Mouse (Mus musculus): ENCODE measurements at regions not wholly inside any gene's neighbourhood (a gene's known extent, or its start where the extent isn't known, plus 50 kb on each side); places are given as distances from the start of the nearest gene placed in this dataset.
A peak's percentile ranks its signal among the peaks of the same experiment; 100 is the strongest.

- 12% methylated on average over 3 of the region's 3 CpGs for WGBS
- no peaks in the 10 kb centered on the region for H3K36me3 ChIP-seq
- DNase-seq (ENCODE audit: low spot score), result peak; percentile 6
- no peaks in the 10 kb centered on the region for H3K27me3 ChIP-seq (ENCODE audit: insufficient read depth, poor library complexity, severe bottlenecking)
- H3K9me3 ChIP-seq, result no peaks in the 10 kb centered on the region
- no peak overlapping the region for H3K4me3 ChIP-seq
- no peak overlapping the region for H3K27ac ChIP-seq
- peaks cover 5% of the 10 kb centered on the region; the same call in 1 of the 2 replicates for H3K4me1 ChIP-seq (replicated peaks)
Measured at GRCm38 (mm10) chr1:45575131-45575530, 72.0 kb upstream of the Col5a2 start.

- DNase-seq (ENCODE audit: low spot score), result no peak
- whole genome bisulfite sequencing, result 82% methylated on average over 1 of the region's 1 CpGs
- H3K4me1 ChIP-seq (replicated peaks), result no peaks in the 10 kb centered on the region
- no peaks in the 10 kb centered on the region for H3K27me3 ChIP-seq (ENCODE audit: insufficient read depth, poor library complexity, severe bottlenecking)
- no peaks in the 10 kb centered on the region for H3K36me3 ChIP-seq
- no peak overlapping the region for H3K4me3 ChIP-seq
- no peaks in the 10 kb centered on the region for H3K9me3 ChIP-seq
- no peak overlapping the region for H3K27ac ChIP-seq
Measured at GRCm38 (mm10) chr1:45580466-45580865, 77.4 kb upstream of the Col5a2 start.

- no peak overlapping the region for H3K4me3 ChIP-seq
- no peak overlapping the region for H3K27ac ChIP-seq
- no peaks in the 10 kb centered on the region for H3K36me3 ChIP-seq
- H3K4me1 ChIP-seq (replicated peaks), result no peaks in the 10 kb centered on the region
- no peak for DNase-seq (ENCODE audit: low spot score)
- no peaks in the 10 kb centered on the region for H3K27me3 ChIP-seq (ENCODE audit: insufficient read depth, poor library complexity, severe bottlenecking)
- no peaks in the 10 kb centered on the region for H3K9me3 ChIP-seq
- 83% methylated on average over 9 of the region's 9 CpGs for WGBS
Measured at GRCm38 (mm10) chr1:45587351-45588025, 84.4 kb upstream of the Col5a2 start.

GRCm38 (mm10) chr1:45597316-45597715 lies 94.2 kb upstream of the Col5a2 start:
- Histone ChIP-seq H3K27ac (no peak overlapping the region), H3K4me3 (no peak overlapping the region), H3K9me3 (no peaks in the 10 kb centered on the region), H3K4me1 (replicated peaks) (no peaks in the 10 kb centered on the region), H3K27me3 (ENCODE audit: insufficient read depth, poor library complexity, severe bottlenecking) (no peaks in the 10 kb centered on the region), H3K36me3 (no peaks in the 10 kb centered on the region)
- WGBS, result 63% methylated on average over 2 of the region's 2 CpGs
- no peak for DNase-seq (ENCODE audit: low spot score)

GRCm38 (mm10) chr1:45599421-45599820 lies 96.3 kb upstream of the Col5a2 start:
- H3K4me3 ChIP-seq, result no peak overlapping the region
- DNase-seq (ENCODE audit: low spot score), result no peak
- 78% methylated on average over 1 of the region's 1 CpGs for WGBS
- H3K9me3 ChIP-seq, result no peaks in the 10 kb centered on the region
- no peak overlapping the region for H3K27ac ChIP-seq
- no peaks in the 10 kb centered on the region for H3K36me3 ChIP-seq
- no peaks in the 10 kb centered on the region for H3K27me3 ChIP-seq (ENCODE audit: insufficient read depth, poor library complexity, severe bottlenecking)
- no peaks in the 10 kb centered on the region for H3K4me1 ChIP-seq (replicated peaks)

GRCm38 (mm10) chr1:45600011-45600410 lies 96.9 kb upstream of the Col5a2 start:
- Histone ChIP-seq H3K9me3 (no peaks in the 10 kb centered on the region), H3K4me3 (no peak overlapping the region), H3K36me3 (no peaks in the 10 kb centered on the region), H3K4me1 (replicated peaks) (no peaks in the 10 kb centered on the region), H3K27ac (no peak overlapping the region), H3K27me3 (ENCODE audit: insufficient read depth, poor library complexity, severe bottlenecking) (no peaks in the 10 kb centered on the region)
- DNase-seq (ENCODE audit: low spot score), result no peak
- 88% methylated on average over 3 of the region's 3 CpGs for WGBS

- H3K27ac ChIP-seq, result no peak overlapping the region
- H3K4me1 ChIP-seq (replicated peaks), result no peaks in the 10 kb centered on the region
- no peaks in the 10 kb centered on the region for H3K9me3 ChIP-seq
- DNase-seq (ENCODE audit: low spot score), result no peak
- no peaks in the 10 kb centered on the region for H3K36me3 ChIP-seq
- H3K4me3 ChIP-seq, result no peak overlapping the region
- WGBS, result 77% methylated on average over 1 of the region's 1 CpGs
- no peaks in the 10 kb centered on the region for H3K27me3 ChIP-seq (ENCODE audit: insufficient read depth, poor library complexity, severe bottlenecking)
Measured at GRCm38 (mm10) chr1:45605571-45605970, 102.5 kb upstream of the Col5a2 start.

- H3K27ac ChIP-seq, result no peak overlapping the region
- H3K9me3 ChIP-seq, result no peaks in the 10 kb centered on the region
- DNase-seq (ENCODE audit: low spot score), result no peak
- H3K27me3 ChIP-seq (ENCODE audit: insufficient read depth, poor library complexity, severe bottlenecking), result no peaks in the 10 kb centered on the region
- H3K4me3 ChIP-seq, result no peak overlapping the region
- no peaks in the 10 kb centered on the region for H3K36me3 ChIP-seq
- H3K4me1 ChIP-seq (replicated peaks), result no peaks in the 10 kb centered on the region
Measured at GRCm38 (mm10) chr1:45608316-45608715, 105.2 kb upstream of the Col5a2 start.

- Histone ChIP-seq H3K27me3 (ENCODE audit: insufficient read depth, poor library complexity, severe bottlenecking) (no peaks in the 10 kb centered on the region), H3K36me3 (no peaks in the 10 kb centered on the region), H3K4me1 (replicated peaks) (no peaks in the 10 kb centered on the region), H3K4me3 (no peak overlapping the region), H3K9me3 (no peaks in the 10 kb centered on the region), H3K27ac (no peak overlapping the region)
- no peak for DNase-seq (ENCODE audit: low spot score)
- WGBS, result 82% methylated on average over 2 of the region's 2 CpGs
Measured at GRCm38 (mm10) chr1:45619008-45619407, 115.9 kb upstream of the Col5a2 start.

GRCm38 (mm10) chr1:45625921-45626320 lies 122.8 kb upstream of the Col5a2 start:
- H3K36me3 ChIP-seq, result no peaks in the 10 kb centered on the region
- DNase-seq (ENCODE audit: low spot score), result no peak
- H3K4me3 ChIP-seq, result no peak overlapping the region
- 91% methylated on average over 5 of the region's 5 CpGs for WGBS
- no peak overlapping the region for H3K27ac ChIP-seq
- no peaks in the 10 kb centered on the region for H3K9me3 ChIP-seq
- H3K4me1 ChIP-seq (replicated peaks), result no peaks in the 10 kb centered on the region
- H3K27me3 ChIP-seq (ENCODE audit: insufficient read depth, poor library complexity, severe bottlenecking), result no peaks in the 10 kb centered on the region

GRCm38 (mm10) chr1:45626733-45627132 lies 123.7 kb upstream of the Col5a2 start:
- H3K27ac ChIP-seq, result no peak overlapping the region
- H3K9me3 ChIP-seq, result no peaks in the 10 kb centered on the region
- DNase-seq (ENCODE audit: low spot score), result no peak
- H3K4me3 ChIP-seq, result no peak overlapping the region
- H3K27me3 ChIP-seq (ENCODE audit: insufficient read depth, poor library complexity, severe bottlenecking), result no peaks in the 10 kb centered on the region
- WGBS, result 82% methylated on average over 2 of the region's 2 CpGs
- no peaks in the 10 kb centered on the region for H3K4me1 ChIP-seq (replicated peaks)
- H3K36me3 ChIP-seq, result no peaks in the 10 kb centered on the region

- no peaks in the 10 kb centered on the region for H3K27me3 ChIP-seq (ENCODE audit: insufficient read depth, poor library complexity, severe bottlenecking)
- DNase-seq (ENCODE audit: low spot score), result peak; percentile 35
- H3K27ac ChIP-seq, result no peak overlapping the region
- H3K9me3 ChIP-seq, result peaks cover 10% of the 10 kb centered on the region
- H3K36me3 ChIP-seq, result no peaks in the 10 kb centered on the region
- H3K4me3 ChIP-seq, result no peak overlapping the region
- WGBS, result 24% methylated on average over 2 of the region's 2 CpGs
- H3K4me1 ChIP-seq (replicated peaks), result no peaks in the 10 kb centered on the region
Measured at GRCm38 (mm10) chr1:45627840-45628239, 124.8 kb upstream of the Col5a2 start.

- no peak overlapping the region for H3K27ac ChIP-seq
- H3K4me3 ChIP-seq, result no peak overlapping the region
- H3K9me3 ChIP-seq, result no peaks in the 10 kb centered on the region
- H3K36me3 ChIP-seq, result no peaks in the 10 kb centered on the region
- no peak for DNase-seq (ENCODE audit: low spot score)
- H3K4me1 ChIP-seq (replicated peaks), result no peaks in the 10 kb centered on the region
- no peaks in the 10 kb centered on the region for H3K27me3 ChIP-seq (ENCODE audit: insufficient read depth, poor library complexity, severe bottlenecking)
Measured at GRCm38 (mm10) chr1:45647301-45647700, 144.2 kb upstream of the Col5a2 start.

GRCm38 (mm10) chr1:45653248-45653647 lies 141.7 kb upstream of the Wdr75 start:
- H3K9me3 ChIP-seq, result no peaks in the 10 kb centered on the region
- DNase-seq (ENCODE audit: low spot score), result no peak
- no peak overlapping the region for H3K4me3 ChIP-seq
- H3K27me3 ChIP-seq (ENCODE audit: insufficient read depth, poor library complexity, severe bottlenecking), result no peaks in the 10 kb centered on the region
- H3K4me1 ChIP-seq (replicated peaks), result no peaks in the 10 kb centered on the region
- H3K36me3 ChIP-seq, result no peaks in the 10 kb centered on the region
- WGBS, result 86% methylated on average over 3 of the region's 3 CpGs
- H3K27ac ChIP-seq, result no peak overlapping the region

All from hindbrain, embryonic 10.5 days (tissue).